Mouse (Mus musculus): ENCODE measurements around the gene Fam78a. TPM values are rescaled to one million over a fixed set of nuclear protein-coding genes. Genes with fewer than 3 reads are reported as not detected.

The Fam78a gene
- polyA plus RNA-seq, 2 experiments = 8.9 to 9.8 TPM

GRCm38 (mm10) chr2:32131205-32131834 lies 46.7 kb upstream of the Fam78a start:
- peak overlapping the region; percentile 100 for H3K27ac ChIP-seq

GRCm38 (mm10) chr2:32130435-32130834 lies 45.8 kb upstream of the Fam78a start:
- Histone ChIP-seq H3K4me1 (replicated peaks; ENCODE audit: control insufficient read depth in 2 of 2, insufficient read depth in 2 of 2, low read length in 1 of 2) (peaks cover 65 to 71% of the 10 kb centered on the region in 2 experiments), H3K27ac (peak overlapping the region; percentile 100), H3K9ac (replicated peaks) (peak overlapping the region; percentile 64), H3K4me2 (ENCODE audit: low read depth) (peak overlapping the region; percentile 49), H3K4me3 (ENCODE audit: insufficient read depth in 1 of 2, low read depth in 2 of 2, low read length in 2 of 2) (no peak overlapping the region), H3K36me3 (replicated peaks; ENCODE audit: control insufficient read depth, insufficient read depth, low read depth) (no peaks in the 10 kb centered on the region), H3K9me3 (ENCODE audit: control insufficient read depth, low read length) (no peaks in the 10 kb centered on the region), H3K27me3 (ENCODE audit: control insufficient read depth, insufficient read depth, low read length) (no peaks in the 10 kb centered on the region)
- 28% methylated on average over 6 of the region's 6 CpGs for WGBS (ENCODE audit: insufficient replicate concordance)
- TF ChIP-seq CTCF (IDR thresholded peaks at IDR 0.05; ENCODE audit: low read depth) = peak; percentile 97
- peak; percentile 52 for TF ChIP-seq EP300 (IDR thresholded peaks at IDR 0.05; ENCODE audit: low read depth)
- peak; percentile 74 to 80 (median 75) for DNase-seq (ENCODE audit: low read depth in 3 of 3, low spot score in 3 of 3)
- no peak for ATAC-seq (ENCODE audit: insufficient read depth)

More at GRCm38 (mm10) chr2:32131205-32131834, 46.7 kb upstream of the Fam78a start:
- WGBS (ENCODE audit: insufficient replicate concordance) = 37% methylated on average over 9 of the region's 9 CpGs
- DNase-seq (ENCODE audit: low read depth in 3 of 3, low spot score in 3 of 3) (no peak), ATAC-seq (ENCODE audit: insufficient read depth) (no peak)
- Histone ChIP-seq H3K36me3 (replicated peaks; ENCODE audit: control insufficient read depth, insufficient read depth, low read depth) (no peaks in the 10 kb centered on the region), H3K4me3 (ENCODE audit: insufficient read depth in 1 of 2, low read depth in 2 of 2, low read length in 2 of 2) (no peak overlapping the region), H3K9ac (replicated peaks) (peak overlapping the region; percentile 64), H3K4me1 (replicated peaks; ENCODE audit: control insufficient read depth in 2 of 2, insufficient read depth in 2 of 2, low read length in 1 of 2) (peaks cover 58 to 64% of the 10 kb centered on the region in 2 experiments), H3K4me2 (ENCODE audit: low read depth) (peak overlapping the region; percentile 49), H3K27me3 (ENCODE audit: control insufficient read depth, insufficient read depth, low read length) (no peaks in the 10 kb centered on the region), H3K9me3 (ENCODE audit: control insufficient read depth, low read length) (no peaks in the 10 kb centered on the region)
- TF ChIP-seq EP300 (IDR thresholded peaks at IDR 0.05; ENCODE audit: low read depth) (no peak), CTCF (IDR thresholded peaks at IDR 0.05; ENCODE audit: low read depth) (no peak)

GRCm38 (mm10) chr2:32129383-32130074 lies 44.9 kb upstream of the Fam78a start:
- H3K4me3 ChIP-seq (ENCODE audit: insufficient read depth in 1 of 2, low read depth in 2 of 2, low read length in 2 of 2) = no peak overlapping the region
- peaks cover 71 to 77% of the 10 kb centered on the region in 2 experiments for H3K4me1 ChIP-seq (replicated peaks; ENCODE audit: control insufficient read depth in 2 of 2, insufficient read depth in 2 of 2, low read length in 1 of 2)
- no peak overlapping the region for H3K4me2 ChIP-seq (ENCODE audit: low read depth)
- peak overlapping the region; percentile 100 for H3K27ac ChIP-seq
- DNase-seq (ENCODE audit: low read depth in 3 of 3, low spot score in 3 of 3) = no peak
- TF ChIP-seq CTCF (IDR thresholded peaks at IDR 0.05; ENCODE audit: low read depth) (no peak), EP300 (IDR thresholded peaks at IDR 0.05; ENCODE audit: low read depth) (no peak)
- no peak for ATAC-seq (ENCODE audit: insufficient read depth)
- no peaks in the 10 kb centered on the region for H3K27me3 ChIP-seq (ENCODE audit: control insufficient read depth, insufficient read depth, low read length)
- H3K9ac ChIP-seq (replicated peaks) = peak overlapping the region; percentile 51
- 59% methylated on average over 11 of the region's 11 CpGs for WGBS (ENCODE audit: insufficient replicate concordance)
- H3K36me3 ChIP-seq (replicated peaks; ENCODE audit: control insufficient read depth, insufficient read depth, low read depth) = no peaks in the 10 kb centered on the region
- no peaks in the 10 kb centered on the region for H3K9me3 ChIP-seq (ENCODE audit: control insufficient read depth, low read length)

- 28% methylated on average over 5 of the region's 5 CpGs for WGBS (ENCODE audit: insufficient replicate concordance)
- Histone ChIP-seq H3K4me2 (ENCODE audit: low read depth) (peak overlapping the region; percentile 98), H3K4me3 (ENCODE audit: insufficient read depth in 1 of 2, low read depth in 2 of 2, low read length in 2 of 2) (peak overlapping the region; percentile 26 to 53; a peak in 3 of 4 replicates), H3K9ac (replicated peaks) (peak overlapping the region; percentile 65), H3K27me3 (ENCODE audit: control insufficient read depth, insufficient read depth, low read length) (no peaks in the 10 kb centered on the region), H3K36me3 (replicated peaks; ENCODE audit: control insufficient read depth, insufficient read depth, low read depth) (no peaks in the 10 kb centered on the region), H3K27ac (peak overlapping the region; percentile 100), H3K4me1 (replicated peaks; ENCODE audit: control insufficient read depth in 2 of 2, insufficient read depth in 2 of 2, low read length in 1 of 2) (peaks cover 74 to 81% of the 10 kb centered on the region in 2 experiments), H3K9me3 (ENCODE audit: control insufficient read depth, low read length) (no peaks in the 10 kb centered on the region)
- peak; percentile 68 for ATAC-seq (ENCODE audit: insufficient read depth)
- DNase-seq (ENCODE audit: low read depth in 3 of 3, low spot score in 3 of 3) = peak in 1 of 3 experiments; percentile 51
- no peak for TF ChIP-seq CTCF (IDR thresholded peaks at IDR 0.05; ENCODE audit: low read depth)
These were observed 43.8 kb upstream of the Fam78a start for GRCm38 (mm10) chr2:32128536-32128841.

Data from liver, embryonic 14.5 days (tissue).